Mouse (Mus musculus): ENCODE measurements at regions not wholly inside any gene's neighbourhood (a gene's known extent, or its start where the extent isn't known, plus 50 kb on each side); places are given as distances from the start of the nearest gene placed in this dataset.

DNA sequence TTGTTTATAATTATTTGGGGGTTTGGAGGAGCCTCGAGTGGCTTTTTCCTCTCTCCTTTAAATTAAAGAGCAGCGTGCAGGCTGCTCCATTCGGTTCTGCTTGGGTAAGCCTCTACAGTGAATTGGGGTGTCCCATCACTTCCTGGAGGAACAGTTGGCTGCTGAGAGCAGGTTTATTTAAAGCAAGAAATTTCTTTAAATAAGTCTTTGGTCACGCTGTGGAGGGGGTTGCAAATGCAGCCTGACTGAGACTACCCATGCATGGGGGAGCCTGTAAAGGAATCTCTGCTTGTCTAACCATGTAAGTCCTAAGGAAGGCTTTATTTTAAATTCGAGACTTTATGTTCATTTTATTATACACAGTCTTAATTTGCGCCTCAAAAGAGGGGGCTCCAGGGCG, 303.7 kb upstream of the Arglu1 start:
- H3K27ac ChIP-seq (ENCODE audit: low read depth): peak overlapping the region; percentile 77; the same call in 1 of the 2 replicates
- no peaks in the 10 kb centered on the region for H3K36me3 ChIP-seq (ENCODE audit: insufficient read depth)
- H3K4me3 ChIP-seq (ENCODE audit: low read depth, low read length): no peak overlapping the region
- no peak overlapping the region for H3K9ac ChIP-seq
- no peaks in the 10 kb centered on the region for H3K27me3 ChIP-seq (ENCODE audit: insufficient read depth, low read length)
- 34% methylated on average over 7 of the region's 7 CpGs for WGBS
- ATAC-seq (ENCODE audit: insufficient read depth): no peak; the same call in 1 of the 2 replicates
- TF ChIP-seq CTCF (IDR thresholded peaks at IDR 0.05; ENCODE audit: low read depth): no peak
- peak overlapping the region; percentile 64; the same call in 1 of the 2 replicates for H3K4me2 ChIP-seq
- DNase-seq: peak; percentile 23
- H3K9me3 ChIP-seq (ENCODE audit: low read depth, low read length): no peaks in the 10 kb centered on the region
- peaks cover 32% of the 10 kb centered on the region for H3K4me1 ChIP-seq (ENCODE audit: insufficient read depth)

DNA sequence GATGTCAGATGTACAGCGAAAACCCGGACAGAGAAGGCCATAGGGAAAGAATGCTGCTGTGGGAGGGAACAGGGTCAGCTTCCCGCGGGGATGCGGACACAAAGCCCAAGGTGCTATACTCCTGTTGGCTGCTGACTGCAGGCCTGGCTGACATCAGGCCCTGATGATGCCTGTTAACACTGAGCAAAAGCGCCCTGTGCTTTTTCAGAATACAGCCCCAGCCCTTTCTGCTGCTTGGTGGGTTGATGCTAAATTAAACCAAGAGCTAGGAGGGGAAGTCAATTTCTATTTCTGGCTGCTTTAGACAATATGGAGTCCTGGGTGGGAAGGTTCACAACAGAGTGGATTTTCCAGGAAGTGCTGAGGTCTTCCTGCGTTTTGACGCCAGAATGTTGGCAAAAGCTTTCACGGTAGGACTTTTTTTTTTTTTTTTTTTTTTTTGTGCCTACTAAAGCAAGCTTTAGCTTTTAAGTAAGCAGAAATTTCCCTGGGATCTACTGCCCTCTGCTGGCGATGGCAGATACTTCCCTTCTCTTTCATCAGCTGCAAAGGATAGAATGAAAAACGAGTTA, 302.2 kb upstream of the Arglu1 start:
- ATAC-seq (ENCODE audit: insufficient read depth) (peak; percentile 48; the same call in 1 of the 2 replicates), DNase-seq (peak; percentile 97)
- WGBS: 12% methylated on average over 11 of the region's 11 CpGs
- H3K9me3 ChIP-seq (ENCODE audit: low read depth, low read length): no peaks in the 10 kb centered on the region
- H3K36me3 ChIP-seq (ENCODE audit: insufficient read depth): no peaks in the 10 kb centered on the region
- peak overlapping the region; percentile 71; the same call in 1 of the 2 replicates for H3K27ac ChIP-seq (ENCODE audit: low read depth)
- H3K4me1 ChIP-seq (ENCODE audit: insufficient read depth): peaks cover 32% of the 10 kb centered on the region
- H3K27me3 ChIP-seq (ENCODE audit: insufficient read depth, low read length): no peaks in the 10 kb centered on the region
- TF ChIP-seq CTCF (IDR thresholded peaks at IDR 0.05; ENCODE audit: low read depth): peak; percentile 77
- H3K4me3 ChIP-seq (ENCODE audit: low read depth, low read length): no peak overlapping the region
- H3K9ac ChIP-seq: peak overlapping the region; percentile 7; the same call in 1 of the 2 replicates
- H3K4me2 ChIP-seq: peak overlapping the region; percentile 43

DNA sequence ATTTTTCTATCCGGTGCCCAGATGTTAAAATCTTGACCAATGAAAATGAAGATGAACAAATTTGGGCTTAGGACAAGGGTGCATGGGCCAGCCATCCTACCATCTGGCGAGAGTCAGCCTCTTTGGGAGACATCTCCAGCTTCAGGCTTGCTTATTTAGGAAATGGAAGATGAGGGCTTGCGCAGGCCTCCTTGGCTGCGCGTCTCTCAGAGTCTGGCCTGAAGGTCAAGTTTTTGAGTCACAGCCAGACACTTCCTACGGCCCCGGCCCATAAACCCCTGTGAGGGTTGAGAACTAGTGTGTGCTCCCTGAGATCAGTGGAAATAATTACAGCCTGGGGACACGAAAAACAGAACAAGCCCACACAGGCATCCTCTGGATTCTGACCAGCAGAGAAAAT, 300.7 kb upstream of the Arglu1 start:
- H3K9me3 ChIP-seq (ENCODE audit: low read depth, low read length): no peaks in the 10 kb centered on the region
- H3K36me3 ChIP-seq (ENCODE audit: insufficient read depth): no peaks in the 10 kb centered on the region
- H3K4me2 ChIP-seq: no peak overlapping the region
- no peak for ATAC-seq (ENCODE audit: insufficient read depth)
- no peak for TF ChIP-seq CTCF (IDR thresholded peaks at IDR 0.05; ENCODE audit: low read depth)
- H3K9ac ChIP-seq: no peak overlapping the region
- whole genome bisulfite sequencing: 49% methylated on average over 8 of the region's 8 CpGs
- H3K27me3 ChIP-seq (ENCODE audit: insufficient read depth, low read length): no peaks in the 10 kb centered on the region
- H3K4me1 ChIP-seq (ENCODE audit: insufficient read depth): peaks cover 32% of the 10 kb centered on the region
- DNase-seq: peak; percentile 60
- no peak overlapping the region for H3K4me3 ChIP-seq (ENCODE audit: low read depth, low read length)
- H3K27ac ChIP-seq (ENCODE audit: low read depth): no peak overlapping the region

DNA sequence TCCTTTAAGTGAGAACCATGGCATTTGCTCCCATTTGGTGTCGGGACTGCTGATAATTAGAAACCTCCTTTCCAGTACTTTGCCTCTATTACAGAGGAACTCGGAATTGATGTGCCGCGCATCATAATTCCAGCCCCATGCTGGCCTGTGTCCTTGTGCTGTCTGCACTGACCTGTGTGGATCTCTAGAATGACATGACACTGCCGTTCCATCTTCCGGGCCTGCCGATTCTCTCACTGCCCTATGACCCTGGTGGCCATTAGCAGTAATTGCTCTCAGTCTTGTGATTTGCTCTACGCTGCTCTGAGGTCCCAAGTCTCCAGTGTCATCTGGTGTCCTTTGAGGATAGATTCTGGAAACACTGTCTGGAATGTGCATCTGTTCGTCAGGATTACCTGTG, 295.7 kb upstream of the Arglu1 start:
- Histone ChIP-seq H3K4me2 (no peak overlapping the region), H3K27ac (ENCODE audit: low read depth) (no peak overlapping the region), H3K9ac (no peak overlapping the region), H3K4me1 (ENCODE audit: insufficient read depth) (peaks cover 7% of the 10 kb centered on the region), H3K4me3 (ENCODE audit: low read depth, low read length) (no peak overlapping the region), H3K27me3 (ENCODE audit: insufficient read depth, low read length) (no peaks in the 10 kb centered on the region), H3K36me3 (ENCODE audit: insufficient read depth) (no peaks in the 10 kb centered on the region), H3K9me3 (ENCODE audit: low read depth, low read length) (no peaks in the 10 kb centered on the region)
- 70% methylated on average over 9 of the region's 9 CpGs for WGBS
- ATAC-seq (ENCODE audit: insufficient read depth): no peak
- peak; percentile 46 for TF ChIP-seq CTCF (IDR thresholded peaks at IDR 0.05; ENCODE audit: low read depth)
- DNase-seq: no peak

DNA sequence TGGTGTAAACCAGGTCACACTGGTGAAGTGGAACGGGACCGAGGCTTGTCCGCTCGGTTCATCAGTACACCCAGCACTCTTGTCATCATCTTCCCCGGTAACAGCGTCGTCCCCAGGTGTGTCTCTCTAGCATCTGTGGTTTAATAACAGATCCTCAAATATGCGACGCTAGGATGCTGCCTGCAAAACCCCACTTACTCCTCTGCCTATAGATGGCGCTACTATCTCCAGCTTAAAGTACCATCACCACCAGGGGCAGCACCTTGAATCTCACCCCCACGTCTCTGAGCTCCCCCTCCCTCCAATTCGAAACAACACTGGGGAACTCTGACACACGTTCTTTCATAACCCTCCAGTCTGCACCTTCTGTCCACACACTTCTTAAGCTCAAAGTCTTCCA, 295.1 kb upstream of the Arglu1 start:
- H3K4me2 ChIP-seq: no peak overlapping the region
- H3K9ac ChIP-seq: no peak overlapping the region
- H3K9me3 ChIP-seq (ENCODE audit: low read depth, low read length): no peaks in the 10 kb centered on the region
- DNase-seq: no peak
- H3K27me3 ChIP-seq (ENCODE audit: insufficient read depth, low read length): no peaks in the 10 kb centered on the region
- no peaks in the 10 kb centered on the region for H3K36me3 ChIP-seq (ENCODE audit: insufficient read depth)
- WGBS: 81% methylated on average over 13 of the region's 13 CpGs
- TF ChIP-seq CTCF (IDR thresholded peaks at IDR 0.05; ENCODE audit: low read depth): peak; percentile 50
- no peak overlapping the region for H3K4me3 ChIP-seq (ENCODE audit: low read depth, low read length)
- peaks cover under 1% of the 10 kb centered on the region; the same call in 1 of the 2 replicates for H3K4me1 ChIP-seq (ENCODE audit: insufficient read depth)
- H3K27ac ChIP-seq (ENCODE audit: low read depth): no peak overlapping the region
- no peak for ATAC-seq (ENCODE audit: insufficient read depth)

DNA sequence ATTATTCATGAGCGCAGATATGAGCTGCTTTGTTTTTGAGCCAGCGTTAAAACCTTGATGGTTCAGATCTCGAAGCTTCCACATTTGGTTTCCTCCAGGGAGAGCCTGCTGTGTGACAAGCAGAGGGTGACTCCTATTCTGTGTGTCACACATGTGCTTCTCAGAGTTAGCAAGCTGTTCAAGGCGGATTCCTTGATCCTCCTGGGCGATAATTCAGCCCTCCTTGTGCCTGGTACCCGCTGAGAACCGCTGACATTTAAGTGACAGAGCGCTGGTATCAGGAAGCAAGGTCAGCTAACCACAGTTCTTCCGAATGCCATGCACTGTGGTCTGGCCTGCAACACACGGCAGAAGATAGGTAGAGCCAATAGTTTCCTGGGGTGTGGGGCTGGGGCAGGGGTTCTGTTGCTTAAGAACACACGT, 294.5 kb upstream of the Arglu1 start:
- no peak overlapping the region for H3K9ac ChIP-seq

DNA sequence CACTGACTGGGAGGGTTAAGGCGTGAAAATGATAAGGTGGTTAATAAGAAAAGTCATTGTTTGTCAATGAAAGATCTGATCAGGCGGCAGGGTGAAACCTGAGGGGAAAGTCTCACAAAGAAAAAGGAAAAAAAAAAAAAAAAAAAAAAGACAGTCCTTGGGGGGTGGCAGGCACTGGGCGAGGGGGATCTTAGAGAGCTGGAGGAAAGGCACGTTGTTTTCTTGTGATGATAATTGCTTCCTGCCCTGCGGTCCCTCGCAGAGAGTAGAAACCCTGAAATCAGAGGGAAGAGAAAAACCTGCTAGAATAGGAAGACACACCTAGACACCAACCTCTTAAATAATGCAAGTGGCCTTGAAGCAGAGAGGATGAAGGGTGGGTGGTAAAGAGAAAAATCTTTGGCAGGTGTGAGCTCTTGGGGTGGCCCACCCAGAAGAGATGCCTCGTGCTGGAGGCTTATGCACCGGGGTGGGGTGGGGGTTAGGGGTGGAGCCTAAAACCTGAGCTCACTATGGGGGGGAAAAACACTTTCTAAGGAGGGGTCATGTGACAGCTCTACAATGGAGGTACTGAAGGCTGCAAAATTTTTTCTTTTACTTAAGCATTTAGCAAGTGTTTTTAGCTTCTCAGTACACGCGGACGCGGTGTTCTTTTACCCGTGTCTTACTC, 294.0 kb upstream of the Arglu1 start:
- H3K27ac ChIP-seq (ENCODE audit: low read depth): no peak overlapping the region
- no peaks in the 10 kb centered on the region for H3K9me3 ChIP-seq (ENCODE audit: low read depth, low read length)
- H3K4me1 ChIP-seq (ENCODE audit: insufficient read depth): no peaks in the 10 kb centered on the region
- H3K9ac ChIP-seq: no peak overlapping the region
- ATAC-seq (ENCODE audit: insufficient read depth): no peak
- no peak overlapping the region for H3K4me3 ChIP-seq (ENCODE audit: low read depth, low read length)
- no peak overlapping the region for H3K4me2 ChIP-seq
- no peak for TF ChIP-seq CTCF (IDR thresholded peaks at IDR 0.05; ENCODE audit: low read depth)
- H3K27me3 ChIP-seq (ENCODE audit: insufficient read depth, low read length): no peaks in the 10 kb centered on the region
- 21% methylated on average over 13 of the region's 13 CpGs for WGBS
- no peaks in the 10 kb centered on the region for H3K36me3 ChIP-seq (ENCODE audit: insufficient read depth)
- no peak for DNase-seq

More for the DNA sequence above, 294.5 kb upstream of the Arglu1 start:
- H3K4me3 ChIP-seq (ENCODE audit: low read depth, low read length): no peak overlapping the region
- H3K9me3 ChIP-seq (ENCODE audit: low read depth, low read length): no peaks in the 10 kb centered on the region
- DNase-seq: no peak
- no peaks in the 10 kb centered on the region for H3K4me1 ChIP-seq (ENCODE audit: insufficient read depth)
- no peaks in the 10 kb centered on the region for H3K36me3 ChIP-seq (ENCODE audit: insufficient read depth)
- TF ChIP-seq CTCF (IDR thresholded peaks at IDR 0.05; ENCODE audit: low read depth): no peak
- no peaks in the 10 kb centered on the region for H3K27me3 ChIP-seq (ENCODE audit: insufficient read depth, low read length)
- no peak overlapping the region for H3K4me2 ChIP-seq
- no peak overlapping the region for H3K27ac ChIP-seq (ENCODE audit: low read depth)
- no peak for ATAC-seq (ENCODE audit: insufficient read depth)
- 32% methylated on average over 11 of the region's 11 CpGs for WGBS
